Mouse (Mus musculus) gastrocnemius, adult 18-20 months (tissue): ENCODE measurements at regions not wholly inside any gene's neighbourhood (a gene's known extent, or its start where the extent isn't known, plus 50 kb on each side); places are given as distances from the start of the nearest gene placed in this dataset.
A peak's percentile ranks its signal among the peaks of the same experiment; 100 is the strongest.

Experiments used
- DNase-seq: peaks from one replicate; pipeline ENCODE4 v3.0.0; 2021; ENCODE audit warnings: low spot score

GRCm38 (mm10) chr11:44330851-44331773 lies 68.8 kb upstream of the Il12b start:
- peak; percentile 69 for DNase-seq

- DNase-seq, result no peak
Measured at GRCm38 (mm10) chr11:44331774-44332129, 68.1 kb upstream of the Il12b start.

GRCm38 (mm10) chr11:44340531-44340930 lies 59.3 kb upstream of the Il12b start:
- DNase-seq, result no peak

GRCm38 (mm10) chr11:44348308-44348707 lies 51.6 kb upstream of the Il12b start:
- no peak for DNase-seq

- no peak for DNase-seq
Measured at GRCm38 (mm10) chr11:44349546-44349945, 50.3 kb upstream of the Il12b start.
